Mouse (Mus musculus) small intestine, adult 2 months (tissue): ENCODE data around the gene Lgr5. TPM values are rescaled to one million over a fixed set of nuclear protein-coding genes. Genes with fewer than 3 reads are reported as not detected.
A peak's percentile ranks its signal among the peaks of the same experiment; 100 is the strongest.

Experiments used
- H3K27ac ChIP-seq: fragments of 200-500 bp; 2 replicates; pipeline ENCODE4 v1.5.1; 2012; ENCODE audit warnings: low read depth, low read length, control low read depth, inconsistent platforms; ENCODE audit not compliant: insufficient read depth
- H3K27me3 ChIP-seq: fragments of 200-500 bp; 2 replicates; pipeline ENCODE4 v1.6.1; 2012; ENCODE audit warnings: mild to moderate bottlenecking, moderate library complexity, low read length, inconsistent platforms; ENCODE audit not compliant: control insufficient read depth, insufficient read depth
- H3K36me3 ChIP-seq: fragments of 200-500 bp; 2 replicates; pipeline ENCODE4 v1.6.1; 2012; ENCODE audit warnings: mild to moderate bottlenecking, low read length, control low read depth, inconsistent platforms; ENCODE audit not compliant: control insufficient read depth, insufficient read depth
- H3K4me1 ChIP-seq: fragments of 200-500 bp; 2 replicates; pipeline ENCODE4 v1.6.1; 2012; ENCODE audit warnings: low read length, inconsistent platforms, mixed read lengths; ENCODE audit not compliant: control insufficient read depth, insufficient read depth, insufficient read length
- H3K4me3 ChIP-seq: fragments of 200-500 bp; 2 replicates; pipeline ENCODE4 v1.5.1; 2012; ENCODE audit warnings: low read depth, mild to moderate bottlenecking, control low read depth, inconsistent platforms, low read length, moderate library complexity
- CTCF ChIP-seq: fragments of 200-500 bp; IDR thresholded peaks from 2 replicates; pipeline ENCODE4 v1.5.1; 2012; ENCODE audit warnings: low read depth, mild to moderate bottlenecking, control low read depth, inconsistent platforms, low read length, moderate library complexity, mixed read lengths; ENCODE audit not compliant: insufficient replicate concordance, insufficient read length; ENCODE audit errors: extremely low read depth
- POLR2A ChIP-seq: fragments of 200-500 bp; IDR thresholded peaks from 2 replicates; pipeline ENCODE4 v1.6.1; 2012; ENCODE audit warnings: low read depth, mild to moderate bottlenecking, control low read depth, inconsistent platforms, low read length, moderate library complexity
- WGBS: fragments of 180-500 bp; shearing (Covaris S2); methylation state at CpG from one replicate; pipeline ENCODE4 v1.1.7; 2018; 5-methylcytosine and 5-hydroxymethylcytosine counted together
- polyA plus RNA-seq: library from polyadenylated mRNA; depleted of rRNA; stranded (reverse); fragments of >200 nt; gene quantifications from 2 replicates; pipeline ENCODE4 v1.2.3, GENCODE M21; 2012; rRNA removed

Gene Lgr5
- 10.2 and 15.0 TPM in 2 replicates for polyA plus RNA-seq

GRCm38 (mm10) chr10:115587301-115587969, at the start of gene Lgr5:
Gene Lgr5 (minus strand): TSS chr10:115587780.
- WGBS = under 1% methylated on average over 46 of the region's 47 CpGs
- Histone ChIP-seq H3K27ac (no peak within 1 kb of the TSS), H3K27me3 (peaks cover 15% of the 10 kb centered on the region), H3K4me3 (peak within 1 kb of the TSS; percentile 55), H3K36me3 (no peaks in the 10 kb centered on the region), H3K4me1 (peaks cover 6% of the 10 kb centered on the region)
- 0 out of 2 replicates have a peak, but pooled peaks have one; percentile 3 for TF ChIP-seq CTCF
- TF ChIP-seq POLR2A = no peak

DNA sequence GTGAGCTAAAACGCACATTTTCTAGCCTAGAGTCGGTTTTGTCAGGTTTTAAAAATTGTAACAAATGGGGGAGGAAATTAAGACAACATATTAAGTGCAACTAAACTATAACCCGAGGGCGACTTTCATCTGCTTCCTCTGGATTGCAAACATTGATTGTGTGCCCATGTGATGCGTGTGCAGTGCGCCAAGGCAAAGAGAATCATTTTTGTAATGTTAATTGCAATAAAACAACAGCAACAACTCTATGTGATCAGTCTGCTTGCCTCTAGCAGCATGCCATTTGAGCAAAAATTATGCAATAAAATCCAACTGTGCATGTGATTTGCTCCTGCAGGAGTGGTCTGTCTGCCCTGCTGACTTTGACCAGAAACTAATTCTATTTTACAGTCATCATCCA, 39.1 kb upstream of the Lgr5 start:
- 89% methylated on average over 6 of the region's 6 CpGs for WGBS
- Histone ChIP-seq H3K4me1 (no peaks in the 10 kb centered on the region), H3K27me3 (no peaks in the 10 kb centered on the region), H3K36me3 (no peaks in the 10 kb centered on the region), H3K4me3 (no peak overlapping the region), H3K27ac (no peak overlapping the region)
- TF ChIP-seq CTCF = no peak
- TF ChIP-seq POLR2A = no peak

GRCm38 (mm10) chr10:115624957-115625356, 37.4 kb upstream of the Lgr5 start:
- TF ChIP-seq CTCF (no peak), POLR2A (no peak)

GRCm38 (mm10) chr10:115623956-115624671, 36.5 kb upstream of the Lgr5 start:
- H3K4me1 ChIP-seq = no peaks in the 10 kb centered on the region
- H3K27me3 ChIP-seq = no peaks in the 10 kb centered on the region
- no peak overlapping the region for H3K27ac ChIP-seq
- H3K36me3 ChIP-seq = no peaks in the 10 kb centered on the region
- no peak for TF ChIP-seq POLR2A
- TF ChIP-seq CTCF = no peak
- WGBS = 76% methylated on average over 15 of the region's 15 CpGs
- H3K4me3 ChIP-seq = no peak overlapping the region

More at GRCm38 (mm10) chr10:115624957-115625356, 37.4 kb upstream of the Lgr5 start:
- H3K27me3 ChIP-seq = no peaks in the 10 kb centered on the region
- no peaks in the 10 kb centered on the region for H3K4me1 ChIP-seq
- 48% methylated on average over 2 of the region's 2 CpGs for WGBS
- no peak overlapping the region for H3K27ac ChIP-seq
- H3K4me3 ChIP-seq = no peak overlapping the region
- H3K36me3 ChIP-seq = no peaks in the 10 kb centered on the region

GRCm38 (mm10) chr10:115623481-115623880, 35.9 kb upstream of the Lgr5 start:
- H3K36me3 ChIP-seq = no peaks in the 10 kb centered on the region
- H3K4me3 ChIP-seq = no peak overlapping the region
- no peaks in the 10 kb centered on the region for H3K4me1 ChIP-seq
- no peak overlapping the region for H3K27ac ChIP-seq
- TF ChIP-seq CTCF (no peak), POLR2A (no peak)
- H3K27me3 ChIP-seq = 0 out of 2 replicates have a peak, but pooled peaks cover 4% of the 10 kb centered on the region
- 82% methylated on average over 7 of the region's 7 CpGs for WGBS

DNA sequence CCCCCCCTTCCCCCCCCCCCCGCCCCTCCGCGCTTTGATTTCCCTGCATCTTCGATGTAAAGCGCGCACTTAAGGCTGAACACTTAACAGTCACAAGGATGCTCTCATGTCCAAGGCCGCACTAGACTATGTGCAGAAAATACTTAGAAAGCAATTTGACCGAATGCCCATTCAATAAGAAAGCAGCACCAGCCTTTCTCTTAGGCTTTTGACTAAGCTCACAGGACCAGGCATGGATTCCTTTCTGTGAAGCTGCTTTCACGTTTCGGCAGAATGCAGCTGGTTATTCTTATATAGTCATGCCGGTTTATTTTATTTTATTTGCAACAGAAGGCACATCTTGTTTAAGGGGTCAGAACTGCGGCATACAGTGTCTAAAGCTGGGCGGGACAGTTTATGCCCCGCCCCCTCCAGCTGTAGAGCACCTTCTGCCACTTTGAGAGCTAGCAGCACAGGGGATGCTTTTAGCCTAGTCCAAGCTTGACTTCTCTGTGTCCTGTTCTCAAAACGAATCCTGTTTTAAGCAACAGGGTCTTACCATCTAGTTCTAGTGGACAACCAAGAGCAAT, 30.8 kb upstream of the Lgr5 start:
- Histone ChIP-seq H3K4me1 (no peaks in the 10 kb centered on the region), H3K27ac (no peak overlapping the region), H3K27me3 (0 out of 2 replicates have a peak, but pooled peaks cover 4% of the 10 kb centered on the region), H3K36me3 (no peaks in the 10 kb centered on the region), H3K4me3 (no peak overlapping the region)
- TF ChIP-seq POLR2A = no peak
- TF ChIP-seq CTCF = no peak
- 13% methylated on average over 15 of the region's 15 CpGs for WGBS
